Mouse (Mus musculus): Measurements from ENCODE around the gene Sqstm1. TPM values are rescaled to one million over a fixed set of nuclear protein-coding genes. Genes with fewer than 3 reads are reported as not detected.
A peak's percentile ranks its signal among the peaks of the same experiment; 100 is the strongest.

Gene Sqstm1
- polyA plus RNA-seq, 1 experiment = 171 TPM

- 56% methylated on average over 4 of the region's 4 CpGs for WGBS
- Histone ChIP-seq H3K4me3 (ENCODE audit: low read depth, low read length) (no peak overlapping the region), H3K27ac (ENCODE audit: insufficient read depth, low read depth, low read length) (peak overlapping the region; percentile 44; the same call in 1 of the 2 replicates), H3K36me3 (ENCODE audit: control insufficient read depth, insufficient read depth, low read length) (peaks cover 40% of the 10 kb centered on the region), H3K4me1 (ENCODE audit: control insufficient read depth, insufficient read depth, insufficient read length, low read length) (peaks cover 14% of the 10 kb centered on the region), H3K27me3 (ENCODE audit: control insufficient read depth, insufficient read depth, low read length) (no peaks in the 10 kb centered on the region)
- TF ChIP-seq CTCF (IDR thresholded peaks at IDR 0.05; ENCODE audit: extremely low read depth, insufficient read length, insufficient replicate concordance, low read depth, low read length) (no peak), POLR2A (IDR thresholded peaks at IDR 0.05; ENCODE audit: low read depth, low read length) (no peak)
These were observed 51.3 kb downstream of the Sqstm1 start for GRCm38 (mm10) chr11:50159347-50159746.

GRCm38 (mm10) chr11:50158346-50158745 is 52.3 kb downstream of the Sqstm1 start:
- no peak for TF ChIP-seq POLR2A (IDR thresholded peaks at IDR 0.05; ENCODE audit: low read depth, low read length)
- no peak for TF ChIP-seq CTCF (IDR thresholded peaks at IDR 0.05; ENCODE audit: extremely low read depth, insufficient read length, insufficient replicate concordance, low read depth, low read length)
- Histone ChIP-seq H3K27ac (ENCODE audit: insufficient read depth, low read depth, low read length) (peak overlapping the region; percentile 44; the same call in 1 of the 2 replicates), H3K27me3 (ENCODE audit: control insufficient read depth, insufficient read depth, low read length) (no peaks in the 10 kb centered on the region), H3K36me3 (ENCODE audit: control insufficient read depth, insufficient read depth, low read length) (peaks cover 35% of the 10 kb centered on the region), H3K4me3 (ENCODE audit: low read depth, low read length) (no peak overlapping the region), H3K4me1 (ENCODE audit: control insufficient read depth, insufficient read depth, insufficient read length, low read length) (peaks cover 14% of the 10 kb centered on the region)
- 86% methylated on average over 7 of the region's 7 CpGs for WGBS

- 73% methylated on average over 16 of the region's 16 CpGs for WGBS
- no peak for TF ChIP-seq POLR2A (IDR thresholded peaks at IDR 0.05; ENCODE audit: low read depth, low read length)
- TF ChIP-seq CTCF (IDR thresholded peaks at IDR 0.05; ENCODE audit: extremely low read depth, insufficient read length, insufficient replicate concordance, low read depth, low read length) = no peak
- H3K27ac ChIP-seq (ENCODE audit: insufficient read depth, low read depth, low read length) = no peak overlapping the region
- H3K4me1 ChIP-seq (ENCODE audit: control insufficient read depth, insufficient read depth, insufficient read length, low read length) = peaks cover 14% of the 10 kb centered on the region; the same call in 1 of the 2 replicates
- H3K36me3 ChIP-seq (ENCODE audit: control insufficient read depth, insufficient read depth, low read length) = peaks cover 50% of the 10 kb centered on the region
- H3K27me3 ChIP-seq (ENCODE audit: control insufficient read depth, insufficient read depth, low read length) = no peaks in the 10 kb centered on the region
- no peak overlapping the region for H3K4me3 ChIP-seq (ENCODE audit: low read depth, low read length)
These were observed 53.8 kb downstream of the Sqstm1 start for GRCm38 (mm10) chr11:50156725-50157258.

- TF ChIP-seq POLR2A (IDR thresholded peaks at IDR 0.05; ENCODE audit: low read depth, low read length) (no peak), CTCF (IDR thresholded peaks at IDR 0.05; ENCODE audit: extremely low read depth, insufficient read length, insufficient replicate concordance, low read depth, low read length) (no peak)
- Histone ChIP-seq H3K27ac (ENCODE audit: insufficient read depth, low read depth, low read length) (no peak overlapping the region), H3K4me3 (ENCODE audit: low read depth, low read length) (no peak overlapping the region), H3K4me1 (ENCODE audit: control insufficient read depth, insufficient read depth, insufficient read length, low read length) (peaks cover 14% of the 10 kb centered on the region; the same call in 1 of the 2 replicates), H3K27me3 (ENCODE audit: control insufficient read depth, insufficient read depth, low read length) (no peaks in the 10 kb centered on the region), H3K36me3 (ENCODE audit: control insufficient read depth, insufficient read depth, low read length) (peaks cover 60% of the 10 kb centered on the region)
- WGBS = 94% methylated on average over 2 of the region's 2 CpGs
These were observed 54.8 kb downstream of the Sqstm1 start for GRCm38 (mm10) chr11:50155785-50156184.

GRCm38 (mm10) chr11:50154777-50155520 is 55.7 kb downstream of the Sqstm1 start:
- Histone ChIP-seq H3K4me3 (ENCODE audit: low read depth, low read length) (no peak overlapping the region), H3K27ac (ENCODE audit: insufficient read depth, low read depth, low read length) (no peak overlapping the region), H3K4me1 (ENCODE audit: control insufficient read depth, insufficient read depth, insufficient read length, low read length) (peaks cover 14% of the 10 kb centered on the region; the same call in 1 of the 2 replicates), H3K36me3 (ENCODE audit: control insufficient read depth, insufficient read depth, low read length) (peaks cover 63% of the 10 kb centered on the region), H3K27me3 (ENCODE audit: control insufficient read depth, insufficient read depth, low read length) (no peaks in the 10 kb centered on the region)
- WGBS = 88% methylated on average over 12 of the region's 12 CpGs
- no peak for TF ChIP-seq POLR2A (IDR thresholded peaks at IDR 0.05; ENCODE audit: low read depth, low read length)
- no peak for TF ChIP-seq CTCF (IDR thresholded peaks at IDR 0.05; ENCODE audit: extremely low read depth, insufficient read length, insufficient replicate concordance, low read depth, low read length)

GRCm38 (mm10) chr11:50154166-50154565 is 56.5 kb downstream of the Sqstm1 start:
- 87% methylated on average over 9 of the region's 9 CpGs for WGBS
- Histone ChIP-seq H3K4me3 (ENCODE audit: low read depth, low read length) (no peak overlapping the region), H3K27ac (ENCODE audit: insufficient read depth, low read depth, low read length) (no peak overlapping the region), H3K27me3 (ENCODE audit: control insufficient read depth, insufficient read depth, low read length) (no peaks in the 10 kb centered on the region), H3K36me3 (ENCODE audit: control insufficient read depth, insufficient read depth, low read length) (peaks cover 65% of the 10 kb centered on the region), H3K4me1 (ENCODE audit: control insufficient read depth, insufficient read depth, insufficient read length, low read length) (peaks cover 7% of the 10 kb centered on the region; the same call in 1 of the 2 replicates)
- TF ChIP-seq POLR2A (IDR thresholded peaks at IDR 0.05; ENCODE audit: low read depth, low read length) = no peak
- no peak for TF ChIP-seq CTCF (IDR thresholded peaks at IDR 0.05; ENCODE audit: extremely low read depth, insufficient read length, insufficient replicate concordance, low read depth, low read length)

- Histone ChIP-seq H3K27ac (ENCODE audit: insufficient read depth, low read depth, low read length) (no peak overlapping the region), H3K27me3 (ENCODE audit: control insufficient read depth, insufficient read depth, low read length) (no peaks in the 10 kb centered on the region), H3K36me3 (ENCODE audit: control insufficient read depth, insufficient read depth, low read length) (peaks cover 56% of the 10 kb centered on the region), H3K4me1 (ENCODE audit: control insufficient read depth, insufficient read depth, insufficient read length, low read length) (no peaks in the 10 kb centered on the region), H3K4me3 (ENCODE audit: low read depth, low read length) (no peak overlapping the region)
- TF ChIP-seq POLR2A (IDR thresholded peaks at IDR 0.05; ENCODE audit: low read depth, low read length) (no peak), CTCF (IDR thresholded peaks at IDR 0.05; ENCODE audit: extremely low read depth, insufficient read length, insufficient replicate concordance, low read depth, low read length) (no peak)
- 77% methylated on average over 3 of the region's 3 CpGs for WGBS
These were observed 59.3 kb downstream of the Sqstm1 start for GRCm38 (mm10) chr11:50151374-50151773.
